Mouse (Mus musculus) neutrophil, adult 5-6 weeks (primary cell): ENCODE measurements around the gene Mpv17. TPM values are rescaled to one million over a fixed set of nuclear protein-coding genes. Genes with fewer than 3 reads are reported as not detected.
A peak's percentile ranks its signal among the peaks of the same experiment; 100 is the strongest.

Source experiments
- ATAC-seq: fragments of 151-379, 151-347 bp; 2 replicates; pipeline ENCODE4 v1.8.0; 2017; ENCODE audit warnings: mild to moderate bottlenecking, moderate TSS enrichment; ENCODE audit not compliant: insufficient number of reproducible peaks, poor library complexity, low FRiP score, severe bottlenecking; ENCODE audit errors: extremely low read depth
- total RNA-seq: library from RNA; stranded (forward); fragments of 200-1000 nt; gene quantifications from 2 replicates; pipeline ENCODE4 v1.2.3, GENCODE M21; 2017

Gene Mpv17
- total RNA-seq, 1 experiment from 2014 or later, result 17.2 TPM

- ATAC-seq, result no peak
Measured at GRCm38 (mm10) chr5:31121111-31121510, 32.9 kb downstream of the Mpv17 start.

GRCm38 (mm10) chr5:31116912-31117311, 37.1 kb downstream of the Mpv17 start:
- no peak for ATAC-seq

- ATAC-seq, result no peak
Measured at GRCm38 (mm10) chr5:31116354-31116753, 37.7 kb downstream of the Mpv17 start, which contains the start of gene Trim54. Trim54 (plus strand) TSS chr5:31116712.

GRCm38 (mm10) chr5:31110781-31111180, 43.3 kb downstream of the Mpv17 start:
- no peak for ATAC-seq

- no peak for ATAC-seq
Measured at GRCm38 (mm10) chr5:31108000-31108490, 46.0 kb downstream of the Mpv17 start, which contains the start of gene Slc30a3. Slc30a3 (minus strand) TSS chr5:31108237.

DNA sequence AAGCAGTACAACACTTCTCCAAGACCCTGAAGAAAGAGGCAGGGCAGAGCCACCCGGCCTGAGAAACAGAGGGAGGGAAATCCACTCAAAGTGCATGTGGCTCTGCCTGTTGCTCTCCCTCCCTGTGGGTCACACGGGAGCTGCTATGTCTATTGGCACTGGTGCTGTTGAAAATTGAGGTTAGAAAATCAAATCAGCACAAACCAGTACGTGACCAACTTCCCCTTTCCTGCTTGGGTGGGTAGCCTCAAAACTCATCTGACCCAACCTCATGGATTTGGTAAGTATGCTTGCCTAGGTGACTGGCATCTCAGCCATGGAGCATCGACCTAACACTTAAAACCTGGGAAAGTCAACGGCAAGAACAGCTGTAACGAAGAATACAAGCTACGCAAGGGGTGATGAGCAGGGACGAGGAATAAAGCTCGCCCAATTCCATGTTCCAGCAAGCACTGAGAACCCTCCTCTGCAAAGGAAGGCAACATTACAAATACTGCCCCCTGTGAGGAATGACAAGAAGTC, 48.2 kb downstream of the Mpv17 start, which contains the start of gene Dnajc5g:
Gene Dnajc5g, plus strand, starts transcription at position 472 of the 522 bp plus-strand sequence.
- no peak for ATAC-seq

DNA sequence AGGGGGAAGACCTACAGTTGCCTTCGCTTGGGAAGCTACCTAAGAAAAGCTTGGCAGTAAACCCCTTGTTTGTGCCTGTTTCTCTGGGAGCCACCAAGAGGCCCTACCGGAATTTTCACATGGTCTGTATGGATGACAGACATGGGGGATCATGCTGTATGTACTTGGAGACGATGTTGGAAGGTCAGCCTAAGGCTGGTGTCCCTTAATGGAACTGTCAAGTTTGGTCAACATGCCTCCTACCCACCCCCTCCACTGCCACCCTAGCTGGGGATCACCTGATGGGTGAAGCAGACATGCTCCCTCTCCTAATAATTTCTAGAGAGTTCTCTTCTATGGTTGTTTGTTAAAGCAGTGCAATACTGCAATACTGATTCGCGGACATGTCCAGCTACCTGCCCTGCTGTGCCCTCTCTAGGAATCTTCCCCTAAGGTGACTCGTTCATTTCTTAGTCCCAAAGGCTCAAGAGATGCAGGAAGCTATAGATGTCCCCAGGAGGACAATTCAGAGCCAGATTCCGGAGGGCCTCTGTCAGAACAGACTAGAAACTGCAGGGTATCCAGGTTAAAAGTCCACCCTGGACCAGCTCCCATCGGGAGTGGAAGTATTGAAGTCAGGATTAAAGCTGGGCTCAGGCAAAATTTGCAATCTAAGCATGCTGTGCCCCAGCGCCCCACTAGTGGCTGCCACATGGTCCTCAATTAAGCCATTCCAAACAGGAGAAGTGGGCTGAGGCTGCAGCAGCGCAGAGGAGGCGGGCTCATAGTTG, 58.2 kb downstream of the Mpv17 start:
- ATAC-seq, result no peak

- peak; percentile 79 for ATAC-seq
Measured at GRCm38 (mm10) chr5:31094799-31095691, 59.0 kb downstream of the Mpv17 start.

DNA sequence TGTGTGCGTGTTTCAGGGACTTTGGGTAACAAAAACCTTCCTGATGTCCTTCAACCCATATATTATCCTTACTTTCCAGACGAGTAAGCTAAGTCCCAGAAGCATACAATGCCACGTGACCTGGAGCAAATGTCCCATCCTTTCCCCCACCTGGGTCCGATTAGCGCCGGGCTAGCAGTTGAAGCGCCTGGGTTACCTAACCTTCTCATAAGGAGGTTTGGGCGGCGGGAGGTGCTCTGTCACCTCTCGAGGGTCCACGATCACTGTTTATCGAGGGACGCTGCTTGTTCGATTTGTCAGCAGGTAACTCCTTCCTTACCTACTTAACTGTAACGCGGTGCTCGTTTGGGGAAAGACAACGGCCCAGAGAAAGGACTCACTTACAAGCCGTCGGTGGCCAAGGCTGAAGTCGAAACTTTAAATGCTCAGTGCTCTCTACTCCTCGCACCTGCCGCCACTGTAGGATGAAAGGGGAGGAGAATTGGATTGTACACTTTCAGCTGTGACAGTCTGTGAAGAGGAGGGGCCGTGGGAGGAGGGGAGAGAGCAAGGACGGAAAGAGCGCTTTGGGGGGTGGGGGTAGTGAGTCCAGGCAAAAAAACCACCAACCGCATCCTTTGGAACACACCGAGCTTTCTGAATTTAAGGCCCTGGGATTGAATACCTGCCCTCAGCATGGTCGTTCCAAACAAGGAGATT, 59.8 kb downstream of the Mpv17 start:
- no peak for ATAC-seq

- no peak for ATAC-seq
Measured at GRCm38 (mm10) chr5:31093151-31094041, 60.7 kb downstream of the Mpv17 start.

- ATAC-seq, result no peak
Measured at GRCm38 (mm10) chr5:31092231-31092975, 61.6 kb downstream of the Mpv17 start.

Other genes starting within 250 kb of the Mpv17 start
- 124 and 149 TPM in 2 replicates for gene Ost4, start 246.5 kb downstream of the Mpv17 start, total RNA-seq
- 2.1 and 2.2 TPM in 2 replicates for gene Emilin1, start 240.8 kb downstream of the Mpv17 start, total RNA-seq
- 25.7 and 28.2 TPM in 2 replicates for gene Khk, start 232.8 kb downstream of the Mpv17 start, total RNA-seq
- gene Cgref1, start 208.7 kb downstream of the Mpv17 start, total RNA-seq, result 0.25 and 0.47 TPM in 2 replicates
- gene Preb, start 193.9 kb downstream of the Mpv17 start, total RNA-seq, result 299 and 306 TPM in 2 replicates
- not detected in 2 replicates for gene Tcf23, start 185.6 kb downstream of the Mpv17 start, total RNA-seq
- 50.5 and 56.0 TPM in 2 replicates for gene Atraid, start 105.9 kb downstream of the Mpv17 start, total RNA-seq
- 2.4 and 5.0 TPM in 2 replicates for gene Slc5a6, start 105.3 kb downstream of the Mpv17 start, total RNA-seq
- 10.6 and 19.6 TPM in 2 replicates for gene Cad, start 99.5 kb downstream of the Mpv17 start, total RNA-seq
- gene Dnajc5g, start 48.0 kb downstream of the Mpv17 start, total RNA-seq, result not detected in 2 replicates
- not detected in 2 replicates for gene Slc30a3, start 46.0 kb downstream of the Mpv17 start, total RNA-seq
- gene Trim54, start 37.5 kb downstream of the Mpv17 start, total RNA-seq, result not detected in 2 replicates
- not detected in 2 replicates for gene Ucn, start 15.4 kb downstream of the Mpv17 start, total RNA-seq
- 2.8 and 3.6 TPM in 2 replicates for gene Gm29609, start 25.7 kb upstream of the Mpv17 start, total RNA-seq
- 86.1 and 86.9 TPM in 2 replicates for gene Gtf3c2, start 25.9 kb upstream of the Mpv17 start, total RNA-seq
- 41.3 and 46.7 TPM in 2 replicates for gene Snx17, start 39.0 kb upstream of the Mpv17 start, total RNA-seq
- 22.1 and 33.1 TPM in 2 replicates for gene Eif2b4, start 39.2 kb upstream of the Mpv17 start, total RNA-seq
- gene Zfp513, start 48.1 kb upstream of the Mpv17 start, total RNA-seq, result 18.8 and 21.6 TPM in 2 replicates
- gene Ppm1g, start 66.4 kb upstream of the Mpv17 start, total RNA-seq, result 116 and 124 TPM in 2 replicates
- gene Nrbp1, start 86.6 kb upstream of the Mpv17 start, total RNA-seq, result 249 and 258 TPM in 2 replicates
- not detected in 2 replicates for gene Gm9970, start 87.0 kb upstream of the Mpv17 start, total RNA-seq
- gene Krtcap3, start 97.4 kb upstream of the Mpv17 start, total RNA-seq, result 17.8 and 18.7 TPM in 2 replicates
- gene Ift172, start 136.9 kb upstream of the Mpv17 start, total RNA-seq, result 30.0 and 51.6 TPM in 2 replicates
- gene Fndc4, start 141.8 kb upstream of the Mpv17 start, total RNA-seq, result not detected in 2 replicates
- not detected in 2 replicates for gene Gckr, start 143.2 kb upstream of the Mpv17 start, total RNA-seq